Comparison of ENCODE assay signal across 8 mouse cellular contexts in the genomic region with DNA sequence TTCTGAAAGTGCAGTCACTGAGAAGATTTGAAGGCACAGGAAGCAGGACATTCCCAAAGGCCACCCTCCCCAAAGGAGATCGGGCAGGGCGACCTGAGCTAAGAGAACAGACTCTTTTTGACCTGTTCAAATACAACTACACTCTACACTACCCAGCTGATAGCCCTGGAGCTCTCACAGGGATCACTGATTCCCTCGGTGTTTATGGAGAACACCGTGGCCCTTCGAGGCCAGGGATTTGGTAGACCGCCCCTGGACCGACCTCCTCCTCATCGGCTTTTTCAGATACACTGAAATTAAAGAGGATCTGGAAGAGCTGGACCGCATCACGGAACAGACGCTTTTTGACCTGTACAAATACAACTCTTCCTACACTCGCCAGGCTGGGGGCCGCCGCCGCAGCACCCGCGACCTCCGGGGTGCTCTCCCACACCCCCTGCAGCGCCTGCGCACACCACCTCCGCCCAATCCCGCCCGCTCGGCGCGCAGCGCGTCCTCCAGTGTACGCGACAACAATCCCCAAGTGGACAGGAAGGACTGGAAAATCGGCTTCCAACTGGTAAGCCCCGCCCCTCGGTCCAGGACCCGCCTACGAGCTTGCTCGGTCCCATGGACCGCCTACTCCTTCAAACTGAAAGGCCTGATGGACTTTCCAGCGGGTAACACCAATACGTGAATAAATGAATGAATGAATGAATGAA. TPM values are rescaled to one million over a fixed set of nuclear protein-coding genes. Genes with fewer than 3 reads are reported as not detected.
DNase-seq lines count a peak whose midpoint lies in the region; ATAC-seq and TF ChIP-seq lines count a peak whose summit lies in the region.

No protein-coding gene starts in this region.

- no peaks in the 10 kb centered on the region for H3K36me3 ChIP-seq in forebrain, postnatal 0 days (ENCODE audit: insufficient read depth)
- H3K36me3 ChIP-seq in neural tube, embryonic 14.5 days (ENCODE audit: control insufficient read depth, insufficient read depth, low read length), result no peaks in the 10 kb centered on the region

- peak overlapping the region; percentile 56 for H3K9ac ChIP-seq in forebrain, postnatal 0 days
- peak overlapping the region; percentile 50 for H3K9ac ChIP-seq in neural tube, embryonic 14.5 days (replicated peaks; ENCODE audit: low read depth, low read length)

- 2% methylated on average over 39 of the region's 39 CpGs for whole genome bisulfite sequencing in forebrain, postnatal 0 days
- under 1% methylated on average over 39 of the region's 39 CpGs for WGBS in neural tube, embryonic 14.5 days

- peak overlapping the region; percentile 84 for H3K4me2 ChIP-seq in forebrain, postnatal 0 days (ENCODE audit: low read depth)
- peak overlapping the region; percentile 56 for H3K4me2 ChIP-seq in neural tube, embryonic 14.5 days (ENCODE audit: low read depth, low read length)

- no peaks in the 10 kb centered on the region for H3K27me3 ChIP-seq in forebrain, postnatal 0 days (ENCODE audit: insufficient read depth, low read length)
- no peaks in the 10 kb centered on the region for H3K27me3 ChIP-seq in neural tube, embryonic 14.5 days (ENCODE audit: control insufficient read depth, insufficient read depth, low read length)

- no peaks in the 10 kb centered on the region for H3K9me3 ChIP-seq in forebrain, postnatal 0 days (ENCODE audit: low read length)
- H3K9me3 ChIP-seq in neural tube, embryonic 14.5 days (ENCODE audit: control insufficient read depth, low read length), result no peaks in the 10 kb centered on the region

- DNase-seq in MEL-GATA-1-ER (ENCODE audit: extremely low read depth, low read depth), result peak; percentile 44
- peak; percentile 36 for DNase-seq in cerebellum, adult 11-12 months
- peak; percentile 77 for DNase-seq in forebrain, postnatal 0 days
- DNase-seq in heart, postnatal 25 days (ENCODE audit: low spot score), result peak; percentile 90
- DNase-seq in layer of hippocampus, adult 2 months (ENCODE audit: low spot score in 2 of 2), result peak; percentile 70 to 75
- peak; percentile 95 to 97 for DNase-seq in lung, adult 18-20 months
- DNase-seq in thymus, postnatal 14 days, result peak; percentile 77

- H3K4me1 ChIP-seq in forebrain, postnatal 0 days (ENCODE audit: insufficient read depth), result 0 out of 2 replicates have a peak, but pooled peaks cover 4% of the 10 kb centered on the region
- no peaks in the 10 kb centered on the region for H3K4me1 ChIP-seq in neural tube, embryonic 14.5 days (ENCODE audit: control insufficient read depth, insufficient read depth, low read length)

- TF ChIP-seq CTCF in forebrain, postnatal 0 days (IDR thresholded peaks at IDR 0.05; ENCODE audit: low read depth), result no peak
- TF ChIP-seq CTCF in layer of hippocampus, adult 2 months (conservative IDR thresholded peaks at IDR 0.05), result peak; percentile 22; the same call in 1 of the 2 replicates

- peak overlapping the region; percentile 42 for H3K4me3 ChIP-seq in forebrain, postnatal 0 days (ENCODE audit: low read depth, low read length)
- peak overlapping the region; percentile 70 for H3K4me3 ChIP-seq in layer of hippocampus, adult 2 months
- peak overlapping the region; percentile 36 for H3K4me3 ChIP-seq in neural tube, embryonic 14.5 days (ENCODE audit: low read depth, low read length)

- no peak overlapping the region for H3K27ac ChIP-seq in forebrain, postnatal 0 days (ENCODE audit: low read depth, low read length)
- H3K27ac ChIP-seq in layer of hippocampus, adult 2 months, result peak overlapping the region; percentile 78
- no peak overlapping the region for H3K27ac ChIP-seq in neural tube, embryonic 14.5 days (ENCODE audit: low read depth, low read length)

- intact Hi-C loops in heart, postnatal 25 days (cut with DNase I), result loop anchor here (2.0 kb wide), 1 partner anchor 18 kb away; a partner anchor contains a TSS

- ATAC-seq in forebrain, postnatal 0 days, result peak; percentile 89
- ATAC-seq in neural tube, embryonic 14.5 days (ENCODE audit: low read depth), result peak; percentile 87

RNA-seq across cellular contexts. Expression of a gene that starts 10.3 kb away (rescaled TPM):
- 0.67 and 1.2 TPM in 2 replicates for total RNA-seq in forebrain, postnatal 0 days (2014; rRNA removed)
- polyA plus RNA-seq in forebrain, postnatal 0 days (2015; fragmentation: Nextera tagmentation; extraction: Ambion mirVana), result 1.0 and 1.5 TPM in 2 replicates
- total RNA-seq in heart, postnatal 25 days (2021), result under 1 TPM; 0.70 TPM
- total RNA-seq in layer of hippocampus, adult 2 months (2021), result 1 to 10 TPM; 4.3 to 5.2 TPM
- polyA plus RNA-seq in neural tube, embryonic 14.5 days (2014; fragmentation: Nextera tagmentation; extraction: Ambion mirVana), result 0.67 and 0.77 TPM in 2 replicates

RNA-seq across cellular contexts. Expression of a gene that starts 17.1 kb away (rescaled TPM):
- total RNA-seq in forebrain, postnatal 0 days (2014; rRNA removed), result 14.9 and 19.9 TPM in 2 replicates
- 11.4 and 14.8 TPM in 2 replicates for polyA plus RNA-seq in forebrain, postnatal 0 days (2015; fragmentation: Nextera tagmentation; extraction: Ambion mirVana)
- total RNA-seq in heart, postnatal 25 days (2021), result 10 to 100 TPM; 27.4 to 31.8 TPM
- total RNA-seq in layer of hippocampus, adult 2 months (2021), result 1 to 10 TPM; 6.6 to 9.8 TPM
- 11.0 and 14.8 TPM in 2 replicates for polyA plus RNA-seq in neural tube, embryonic 14.5 days (2014; fragmentation: Nextera tagmentation; extraction: Ambion mirVana)

RNA-seq across cellular contexts. Expression of a gene that starts 18.4 kb away (rescaled TPM):
- total RNA-seq in forebrain, postnatal 0 days (2014; rRNA removed), result 6.8 and 12.1 TPM in 2 replicates
- 13.2 and 13.6 TPM in 2 replicates for polyA plus RNA-seq in forebrain, postnatal 0 days (2015; fragmentation: Nextera tagmentation; extraction: Ambion mirVana)
- total RNA-seq in heart, postnatal 25 days (2021), result 10 to 100 TPM; 53.2 to 60.8 TPM
- 10 to 100 TPM; 12.0 to 12.1 TPM for total RNA-seq in layer of hippocampus, adult 2 months (2021)
- 6.5 and 15.0 TPM in 2 replicates for polyA plus RNA-seq in neural tube, embryonic 14.5 days (2014; fragmentation: Nextera tagmentation; extraction: Ambion mirVana)

RNA-seq across cellular contexts. Expression of a gene that starts 44.9 kb away (rescaled TPM):
- not detected in 2 replicates for total RNA-seq in forebrain, postnatal 0 days (2014; rRNA removed)
- polyA plus RNA-seq in forebrain, postnatal 0 days (2015; fragmentation: Nextera tagmentation; extraction: Ambion mirVana), result not detected in 2 replicates
- total RNA-seq in heart, postnatal 25 days (2021), result not detected
- not detected for total RNA-seq in layer of hippocampus, adult 2 months (2021)
- not detected in 2 replicates for polyA plus RNA-seq in neural tube, embryonic 14.5 days (2014; fragmentation: Nextera tagmentation; extraction: Ambion mirVana)

RNA-seq across cellular contexts. Expression of a gene that starts 49.8 kb away (rescaled TPM):
- total RNA-seq in forebrain, postnatal 0 days (2014; rRNA removed), result 0.15 and 1.00 TPM in 2 replicates
- 0.16 TPM in 2 replicates for polyA plus RNA-seq in forebrain, postnatal 0 days (2015; fragmentation: Nextera tagmentation; extraction: Ambion mirVana)
- total RNA-seq in heart, postnatal 25 days (2021), result not detected
- under 1 TPM in 1 of 2 experiments, not detected in 1; 0.17 TPM for total RNA-seq in layer of hippocampus, adult 2 months (2021)
- 0.09 and 0.13 TPM in 2 replicates for polyA plus RNA-seq in neural tube, embryonic 14.5 days (2014; fragmentation: Nextera tagmentation; extraction: Ambion mirVana)

Comparison
In these comparisons a context has a peak if more than half of its experiments do, and no peak if none do; other contexts are left out.
1. DNase-seq: peak in every context shown above with its lines; median percentile 96 in lung, adult 18-20 months; 90 in heart, postnatal 25 days; 77 in forebrain, postnatal 0 days; 77 in thymus, postnatal 14 days; 72 in layer of hippocampus, adult 2 months; 44 in MEL-GATA-1-ER; 36 in cerebellum, adult 11-12 months.